Mouse (Mus musculus): ENCODE results near the gene Ahcyl2.

Ahcyl2 gene

DNA sequence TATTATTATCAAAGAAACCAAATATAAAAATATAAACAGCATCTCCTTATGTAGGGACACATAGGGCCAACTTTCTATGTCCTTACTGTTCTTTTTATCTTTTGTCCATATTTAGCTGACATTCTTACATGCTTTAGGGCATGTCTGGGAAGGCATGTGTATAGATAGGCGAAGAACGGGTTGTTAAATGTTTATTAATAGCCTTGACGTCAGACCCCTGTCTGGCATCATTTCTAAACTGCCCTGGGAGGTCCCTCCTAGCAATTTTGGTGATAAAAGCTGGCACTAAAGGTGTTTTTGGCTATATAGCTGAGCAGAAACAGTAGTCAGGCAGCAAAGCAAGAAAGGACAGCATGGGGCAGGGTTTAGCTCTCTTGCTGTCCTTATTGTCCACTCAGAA lies 136.5 kb downstream of the Ahcyl2 start:
- DNase-seq (ENCODE audit: low spot score in 2 of 2) = no peak

GRCm38 (mm10) chr6:29910631-29911030 lies 142.8 kb downstream of the Ahcyl2 start:
- DNase-seq (ENCODE audit: low spot score in 2 of 2) = no peak

- no peak for DNase-seq (ENCODE audit: low spot score in 2 of 2)
Measured at GRCm38 (mm10) chr6:29913673-29914072, 145.9 kb downstream of the Ahcyl2 start.

GRCm38 (mm10) chr6:29914136-29914535 lies 146.3 kb downstream of the Ahcyl2 start:
- no peak for DNase-seq (ENCODE audit: low spot score in 2 of 2)

DNA sequence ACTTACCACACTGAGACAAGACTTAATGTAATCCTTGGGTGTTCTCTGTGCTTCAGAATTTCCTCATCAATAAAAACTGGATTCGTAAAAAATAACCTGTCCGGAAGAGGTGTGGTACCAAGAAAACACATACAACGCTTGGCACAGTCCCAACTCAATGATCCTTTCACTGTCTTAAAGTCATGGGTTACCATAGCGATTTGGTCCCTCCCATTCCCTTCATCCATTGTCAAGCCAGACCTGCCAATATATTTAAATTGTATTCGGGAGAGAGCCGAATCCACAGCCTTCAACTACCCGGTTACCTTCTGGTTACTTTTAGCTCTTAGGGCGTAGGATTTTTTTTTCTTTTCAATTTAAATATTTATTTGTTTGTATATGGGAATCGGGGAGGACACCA lies 148.0 kb downstream of the Ahcyl2 start:
- DNase-seq (ENCODE audit: low spot score in 2 of 2) = no peak

GRCm38 (mm10) chr6:29916530-29917382 lies 148.9 kb downstream of the Ahcyl2 start, which contains the start of gene Strip2:
Strip2 (plus strand) TSS chr6:29917012.
- peak; percentile 86 to 91 for DNase-seq (ENCODE audit: low spot score in 2 of 2)

DNA sequence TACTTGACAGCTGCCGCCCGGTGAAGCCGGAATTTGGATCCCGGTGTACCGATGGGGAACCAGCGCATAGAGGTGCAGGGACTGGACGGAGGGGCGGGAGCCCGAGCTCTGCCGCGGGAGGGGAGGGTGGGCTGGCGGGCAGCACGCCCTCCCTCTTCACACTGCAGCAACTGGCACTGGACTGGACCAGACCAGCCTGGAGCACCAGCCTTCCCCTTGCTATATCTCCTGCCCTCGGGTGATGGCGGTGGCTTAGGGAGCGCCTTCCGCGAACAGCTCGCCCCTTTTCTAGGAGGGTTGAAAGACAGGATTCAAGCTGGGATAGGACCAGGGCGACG lies 149.5 kb downstream of the Ahcyl2 start:
- peak in 1 of 2 experiments; percentile 17 for DNase-seq (ENCODE audit: low spot score in 2 of 2)

DNA sequence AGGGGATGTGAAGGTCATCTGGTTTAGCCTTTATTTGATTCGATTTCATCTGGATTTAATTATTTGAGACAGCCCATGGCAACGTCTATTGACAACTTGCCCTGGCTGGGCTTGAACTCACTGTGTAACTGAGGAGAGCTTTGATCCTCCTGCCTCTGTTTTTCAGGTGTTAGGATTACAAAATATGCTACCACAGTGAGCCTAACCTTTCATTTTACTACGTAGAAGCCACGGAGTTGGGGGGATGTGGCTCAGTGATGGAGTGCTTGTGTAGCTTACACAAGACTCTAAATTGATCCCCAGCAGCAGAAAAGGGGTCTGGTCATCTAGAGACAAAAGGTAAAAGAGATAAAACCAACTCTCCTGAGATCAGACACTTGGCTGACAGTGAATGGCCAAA lies 150.1 kb downstream of the Ahcyl2 start:
- DNase-seq (ENCODE audit: low spot score in 2 of 2) = no peak

DNA sequence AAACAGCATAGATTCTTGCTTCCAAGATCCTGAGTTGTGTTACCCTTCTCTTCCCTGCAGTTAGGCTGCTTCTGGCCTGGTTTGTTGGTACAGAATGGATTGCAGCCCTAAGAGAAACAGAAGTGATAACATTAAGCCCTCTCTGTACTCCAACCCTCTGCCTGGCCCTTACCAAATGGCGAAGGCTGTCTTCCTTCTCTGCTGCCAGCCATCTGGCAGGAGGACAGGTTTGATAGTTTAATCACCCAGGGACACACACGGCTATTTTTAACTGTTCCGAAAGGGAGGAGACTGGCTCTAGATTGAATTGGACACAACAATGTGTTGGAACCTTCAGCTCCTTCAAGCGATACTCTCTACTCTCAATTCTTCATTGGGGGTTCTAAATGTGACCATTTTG lies 155.7 kb downstream of the Ahcyl2 start:
- DNase-seq (ENCODE audit: low spot score in 2 of 2) = no peak

DNA sequence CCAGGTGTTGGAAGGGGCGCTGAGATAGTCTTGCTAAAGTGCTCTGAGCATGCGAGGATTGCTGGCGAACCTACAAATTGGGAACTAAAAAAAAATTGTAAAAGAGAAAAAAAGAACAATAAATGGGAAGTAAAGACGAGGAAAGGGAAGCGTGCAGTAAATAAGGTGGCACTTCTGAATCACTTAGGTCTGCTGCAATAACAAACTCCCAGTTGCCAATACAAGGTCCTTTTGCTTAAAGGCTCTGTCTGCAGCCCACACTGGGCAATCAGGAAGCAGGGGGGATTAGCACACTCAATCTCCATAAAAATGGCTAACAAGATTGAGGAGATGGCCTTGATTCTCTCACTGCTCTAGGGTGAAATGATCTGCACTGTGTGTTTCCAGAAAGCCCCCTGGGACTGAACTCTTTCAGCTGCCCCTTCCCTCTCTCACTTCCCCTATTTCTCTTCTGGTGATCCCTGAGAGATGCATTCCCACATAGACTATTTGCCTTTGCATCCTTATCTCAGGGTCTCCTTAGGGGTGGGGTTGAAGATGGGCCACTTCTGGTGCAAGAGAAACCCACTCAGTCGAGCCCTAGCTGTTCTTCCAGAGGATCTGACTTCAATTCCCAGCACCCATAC lies 157.9 kb downstream of the Ahcyl2 start:
- no peak for DNase-seq (ENCODE audit: low spot score in 2 of 2)

GRCm38 (mm10) chr6:29930087-29930486 lies 162.3 kb downstream of the Ahcyl2 start:
- no peak for DNase-seq (ENCODE audit: low spot score in 2 of 2)

DNA sequence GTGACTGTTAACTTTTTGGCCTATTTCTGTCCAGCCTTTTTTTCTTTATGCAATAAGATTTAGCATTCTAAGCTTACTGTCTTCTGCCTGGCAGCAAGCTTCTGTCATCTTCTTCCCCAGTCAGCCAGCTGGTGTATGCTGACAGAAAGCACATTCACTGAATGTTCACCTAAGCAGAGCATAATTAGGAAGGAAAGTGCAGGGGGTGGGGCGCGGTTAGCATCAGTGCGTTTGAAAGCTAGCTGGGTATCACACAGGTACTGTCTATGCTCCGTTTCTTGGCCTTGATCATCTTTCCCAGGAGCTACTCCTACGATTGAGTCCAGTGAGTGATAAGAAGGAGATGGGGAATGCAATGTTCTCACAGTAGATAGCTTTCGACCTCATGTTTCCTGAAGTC lies 162.9 kb downstream of the Ahcyl2 start:
- no peak for DNase-seq (ENCODE audit: low spot score in 2 of 2)

DNA sequence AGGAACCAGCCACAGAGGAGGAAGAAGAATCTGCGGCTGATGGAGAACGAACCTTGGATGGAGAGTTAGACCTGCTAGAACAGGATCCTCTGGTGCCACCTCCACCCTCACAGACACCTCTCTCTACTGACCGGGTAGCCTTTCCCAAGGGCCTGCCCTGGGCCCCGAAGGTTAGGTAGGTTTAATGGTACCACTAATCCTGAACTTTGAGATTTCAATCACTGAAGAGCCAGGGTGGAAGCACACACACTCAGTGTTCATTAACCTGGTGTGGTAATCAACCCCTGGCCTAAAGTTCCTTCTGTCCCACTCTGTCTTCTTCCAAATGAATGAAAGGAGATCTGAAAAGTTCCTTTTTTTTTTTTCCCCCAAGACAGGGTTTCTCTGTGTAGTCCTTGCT lies 163.4 kb downstream of the Ahcyl2 start:
- no peak for DNase-seq (ENCODE audit: low spot score in 2 of 2)

DNA sequence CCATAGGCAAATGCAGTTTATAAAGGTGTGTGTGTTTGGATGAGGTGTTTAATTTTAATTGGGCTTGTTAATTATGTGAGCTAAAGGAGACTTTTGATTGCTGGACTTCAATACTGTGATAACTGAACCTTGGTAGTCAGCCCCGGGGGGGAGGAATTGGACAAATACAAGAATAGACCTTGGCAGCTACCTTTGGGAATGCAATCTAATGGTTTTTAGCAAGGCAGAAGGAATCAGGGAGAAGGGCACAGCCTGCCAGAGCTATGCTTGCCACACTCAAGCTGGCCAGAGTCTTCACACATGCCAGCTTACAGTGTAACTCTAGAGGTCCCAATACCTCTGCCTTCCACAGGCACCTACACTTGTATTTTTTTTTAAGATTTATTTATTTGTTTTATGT lies 167.9 kb downstream of the Ahcyl2 start:
- peak in 1 of 2 experiments; percentile 10 for DNase-seq (ENCODE audit: low spot score in 2 of 2)

DNA sequence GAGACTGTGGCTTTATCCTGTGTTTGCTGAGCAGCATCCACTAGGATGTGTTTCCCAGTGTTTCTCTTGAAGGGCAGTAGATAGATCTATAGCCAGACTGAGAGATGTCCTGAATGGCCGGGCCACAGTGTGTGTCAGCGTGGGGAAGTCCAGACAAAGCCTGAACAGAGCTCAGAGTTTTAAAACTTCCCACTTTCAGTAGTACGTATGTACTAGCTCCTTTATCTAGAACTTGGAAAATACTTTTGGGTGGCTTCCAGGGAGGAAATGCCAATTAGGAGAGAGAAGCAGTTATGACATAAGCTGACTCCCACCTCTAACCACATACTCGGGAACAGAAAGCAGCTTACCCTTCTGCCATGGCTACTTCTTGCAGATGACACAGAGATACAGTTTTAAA lies 172.6 kb downstream of the Ahcyl2 start:
- DNase-seq (ENCODE audit: low spot score in 2 of 2) = no peak

GRCm38 (mm10) chr6:29941036-29941435 lies 173.2 kb downstream of the Ahcyl2 start:
- no peak for DNase-seq (ENCODE audit: low spot score in 2 of 2)

GRCm38 (mm10) chr6:29944465-29944864 lies 176.7 kb downstream of the Ahcyl2 start:
- DNase-seq (ENCODE audit: low spot score in 2 of 2) = no peak

DNA sequence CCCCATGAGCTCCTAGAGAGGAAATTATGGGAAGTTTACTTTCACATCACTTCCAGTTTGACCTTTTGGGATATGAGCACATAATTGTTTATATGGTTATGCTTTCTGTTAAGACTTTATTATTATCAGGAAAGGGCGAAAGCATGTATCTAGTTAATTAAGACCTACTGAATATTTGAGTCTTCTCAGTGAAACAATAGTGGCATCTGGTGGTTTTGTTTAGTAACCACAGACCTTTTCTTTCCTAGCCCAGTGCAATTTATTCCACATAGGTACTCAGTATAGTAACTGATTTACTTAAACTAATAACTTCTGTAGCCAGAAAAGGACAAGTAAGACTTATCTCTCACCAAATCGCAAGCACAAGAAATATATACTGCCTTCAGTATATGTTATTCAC lies 178.8 kb downstream of the Ahcyl2 start:
- no peak for DNase-seq (ENCODE audit: low spot score in 2 of 2)

DNA sequence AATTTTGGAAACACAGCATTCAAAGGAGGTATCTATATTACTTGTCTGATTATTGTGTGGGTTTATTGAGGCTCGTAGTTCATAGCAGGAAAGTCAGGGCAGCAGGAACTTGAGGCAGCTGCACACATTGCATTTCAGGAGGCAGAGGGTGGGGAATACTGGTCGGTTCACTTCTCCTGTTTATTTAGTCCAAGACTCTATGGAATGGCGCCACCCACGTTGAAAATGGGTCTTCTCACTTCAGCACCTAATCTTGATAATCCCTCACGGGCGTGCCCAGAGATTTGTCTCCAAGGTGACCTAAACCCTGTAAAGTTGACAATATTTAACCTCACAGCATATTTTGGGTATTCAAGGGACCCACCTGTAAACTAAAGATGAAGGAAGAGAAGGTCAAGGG lies 180.0 kb downstream of the Ahcyl2 start:
- no peak for DNase-seq (ENCODE audit: low spot score in 2 of 2)

DNA sequence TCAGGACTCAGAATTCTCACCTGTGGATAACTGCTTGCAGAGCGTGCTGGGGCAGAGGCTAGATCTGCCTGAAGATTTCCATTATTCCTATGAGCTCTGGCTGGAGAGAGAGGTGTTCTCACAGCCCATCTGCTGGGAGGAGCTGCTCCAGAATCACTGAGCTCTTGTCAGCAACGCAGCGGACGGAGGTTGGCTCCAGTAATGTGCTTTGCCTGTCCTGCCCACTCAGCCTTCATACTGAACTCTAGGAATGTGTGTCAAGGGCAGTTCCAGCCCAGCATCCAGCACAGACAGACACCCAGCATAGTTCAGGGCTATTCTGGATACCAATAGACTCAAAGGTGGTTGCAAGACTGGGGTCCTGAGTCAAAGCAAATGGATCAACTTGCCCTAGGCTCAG lies 188.9 kb downstream of the Ahcyl2 start:
- DNase-seq (ENCODE audit: low spot score in 2 of 2) = no peak

- no peak for DNase-seq (ENCODE audit: low spot score in 2 of 2)
Measured at GRCm38 (mm10) chr6:29958669-29959068, 190.9 kb downstream of the Ahcyl2 start.

- DNase-seq (ENCODE audit: low spot score in 2 of 2) = no peak
Measured at GRCm38 (mm10) chr6:29961081-29961480, 193.3 kb downstream of the Ahcyl2 start.
